Mouse (Mus musculus): ENCODE measurements at regions not wholly inside any gene's neighbourhood (a gene's known extent, or its start where the extent isn't known, plus 50 kb on each side); places are given as distances from the start of the nearest gene placed in this dataset.
"Not testable (repeated sequence)": the region's sequence is repeated elsewhere in the genome, so short reads cannot be mapped to it uniquely, and the experiment has no call there.

DNA sequence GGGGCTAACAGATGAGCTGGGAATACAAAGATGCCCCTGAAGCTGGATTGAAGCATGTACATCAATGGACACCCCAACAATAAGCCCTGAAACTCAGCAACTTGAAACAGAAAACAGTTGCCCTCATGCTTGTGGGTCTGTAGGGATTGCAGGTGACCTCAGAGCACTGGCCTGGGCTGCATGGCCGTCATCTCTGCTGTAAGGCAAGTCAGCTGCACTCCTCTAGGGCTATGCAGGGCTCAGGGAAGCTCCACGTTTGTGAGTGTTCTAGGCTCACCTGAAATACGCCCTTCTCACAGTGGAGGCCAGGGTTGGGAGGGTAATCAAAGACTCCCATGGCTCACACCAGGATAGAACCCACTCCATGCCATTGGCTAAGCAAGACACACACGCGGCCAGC is 292.2 kb upstream of the Kdm8 start:
- Histone ChIP-seq H3K27me3 (ENCODE audit: control insufficient read depth, insufficient read depth, low read length) (no peaks in the 10 kb centered on the region), H3K9me3 (replicated peaks; ENCODE audit: control insufficient read depth, low read length) (no peaks in the 10 kb centered on the region), H3K36me3 (replicated peaks; ENCODE audit: control insufficient read depth, insufficient read depth, low read depth, low read length) (no peaks in the 10 kb centered on the region), H3K4me3 (ENCODE audit: low read depth, low read length) (no peak overlapping the region), H3K27ac (replicated peaks; ENCODE audit: low read depth, low read length) (no peak overlapping the region), H3K4me1 (ENCODE audit: control insufficient read depth, insufficient read depth, low read length) (no peaks in the 10 kb centered on the region), H3K4me2 (ENCODE audit: low read depth, low read length) (no peak overlapping the region), H3K9ac (replicated peaks; ENCODE audit: low read length) (no peak overlapping the region)
- DNase-seq (ENCODE audit: low spot score) = no peak
- no peak for ATAC-seq (replicated peaks; ENCODE audit: insufficient number of reproducible peaks, low FRiP score, low TSS enrichment, low read depth)
- 87% methylated on average over 5 of the region's 5 CpGs for WGBS

GRCm38 (mm10) chr7:125155291-125155690 is 289.2 kb upstream of the Kdm8 start:
- Histone ChIP-seq H3K9ac (replicated peaks; ENCODE audit: low read length) (no peak overlapping the region), H3K27me3 (ENCODE audit: control insufficient read depth, insufficient read depth, low read length) (no peaks in the 10 kb centered on the region), H3K4me3 (ENCODE audit: low read depth, low read length) (no peak overlapping the region), H3K36me3 (replicated peaks; ENCODE audit: control insufficient read depth, insufficient read depth, low read depth, low read length) (no peaks in the 10 kb centered on the region), H3K9me3 (replicated peaks; ENCODE audit: control insufficient read depth, low read length) (no peaks in the 10 kb centered on the region), H3K27ac (replicated peaks; ENCODE audit: low read depth, low read length) (no peak overlapping the region), H3K4me1 (ENCODE audit: control insufficient read depth, insufficient read depth, low read length) (no peaks in the 10 kb centered on the region), H3K4me2 (ENCODE audit: low read depth, low read length) (no peak overlapping the region)
- DNase-seq (ENCODE audit: low spot score) = peak; percentile 42
- WGBS = 13% methylated on average over 2 of the region's 2 CpGs
- no peak; the same call in 1 of the 2 replicates for ATAC-seq (replicated peaks; ENCODE audit: insufficient number of reproducible peaks, low FRiP score, low TSS enrichment, low read depth)

DNA sequence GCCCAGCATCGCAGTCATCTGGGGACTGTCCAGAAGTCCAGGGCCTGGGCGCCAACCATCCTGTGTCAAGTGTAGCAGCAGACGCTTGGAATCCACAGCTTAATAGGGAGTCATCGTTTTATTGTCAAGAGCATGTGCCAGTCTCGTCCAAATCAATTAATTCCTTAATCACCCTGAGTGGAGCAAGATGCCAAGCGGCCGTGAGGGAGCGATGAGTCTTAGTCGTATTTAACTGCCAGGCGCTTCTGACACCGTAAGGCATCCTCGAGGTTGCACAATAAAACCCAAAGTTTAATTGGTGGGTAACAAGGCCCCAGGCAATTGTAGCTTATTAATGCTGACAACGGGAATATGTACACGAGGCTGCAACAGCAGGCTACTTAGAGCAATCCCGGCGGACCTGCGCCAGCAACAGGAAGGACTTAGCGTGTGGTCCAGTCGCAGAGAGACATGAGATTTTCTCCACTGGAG is 277.6 kb upstream of the Kdm8 start:
- no peak overlapping the region for H3K4me3 ChIP-seq (ENCODE audit: low read depth, low read length)
- H3K4me1 ChIP-seq (ENCODE audit: control insufficient read depth, insufficient read depth, low read length) = no peaks in the 10 kb centered on the region
- no peak for ATAC-seq (replicated peaks; ENCODE audit: insufficient number of reproducible peaks, low FRiP score, low TSS enrichment, low read depth)
- no peak for DNase-seq (ENCODE audit: low spot score)
- WGBS = 84% methylated on average over 19 of the region's 19 CpGs
- H3K9ac ChIP-seq (replicated peaks; ENCODE audit: low read length) = no peak overlapping the region
- no peaks in the 10 kb centered on the region for H3K36me3 ChIP-seq (replicated peaks; ENCODE audit: control insufficient read depth, insufficient read depth, low read depth, low read length)
- no peaks in the 10 kb centered on the region for H3K9me3 ChIP-seq (replicated peaks; ENCODE audit: control insufficient read depth, low read length)
- H3K27ac ChIP-seq (replicated peaks; ENCODE audit: low read depth, low read length) = no peak overlapping the region
- no peaks in the 10 kb centered on the region for H3K27me3 ChIP-seq (ENCODE audit: control insufficient read depth, insufficient read depth, low read length)
- H3K4me2 ChIP-seq (ENCODE audit: low read depth, low read length) = no peak overlapping the region

DNA sequence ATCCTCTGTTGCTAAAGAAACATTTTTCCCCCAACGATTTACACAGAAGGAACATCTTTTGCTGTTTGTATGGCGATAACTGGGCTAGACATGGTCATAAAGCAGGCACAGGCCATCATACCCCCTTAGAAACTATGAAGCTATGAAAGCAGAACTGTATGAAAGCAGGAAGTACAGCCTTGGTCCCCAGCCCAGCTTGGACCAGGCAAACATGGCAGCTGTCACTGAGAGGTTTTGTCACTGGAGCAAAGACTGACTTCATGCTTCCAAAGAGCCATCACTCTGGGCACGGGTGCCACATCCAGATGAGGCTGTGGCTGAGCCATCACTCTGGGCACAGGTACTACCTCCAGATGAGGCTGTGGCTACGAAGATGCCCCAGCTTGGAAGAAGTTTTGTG is 276.8 kb upstream of the Kdm8 start:
- no peak overlapping the region for H3K27ac ChIP-seq (replicated peaks; ENCODE audit: low read depth, low read length)
- H3K4me1 ChIP-seq (ENCODE audit: control insufficient read depth, insufficient read depth, low read length) = no peaks in the 10 kb centered on the region
- no peak overlapping the region for H3K4me2 ChIP-seq (ENCODE audit: low read depth, low read length)
- DNase-seq (ENCODE audit: low spot score) (no peak), ATAC-seq (replicated peaks; ENCODE audit: insufficient number of reproducible peaks, low FRiP score, low TSS enrichment, low read depth) (no peak)
- 84% methylated on average over 4 of the region's 4 CpGs for WGBS
- no peak overlapping the region for H3K9ac ChIP-seq (replicated peaks; ENCODE audit: low read length)
- no peaks in the 10 kb centered on the region for H3K27me3 ChIP-seq (ENCODE audit: control insufficient read depth, insufficient read depth, low read length)
- no peaks in the 10 kb centered on the region for H3K9me3 ChIP-seq (replicated peaks; ENCODE audit: control insufficient read depth, low read length)
- no peak overlapping the region for H3K4me3 ChIP-seq (ENCODE audit: low read depth, low read length)
- no peaks in the 10 kb centered on the region for H3K36me3 ChIP-seq (replicated peaks; ENCODE audit: control insufficient read depth, insufficient read depth, low read depth, low read length)

DNA sequence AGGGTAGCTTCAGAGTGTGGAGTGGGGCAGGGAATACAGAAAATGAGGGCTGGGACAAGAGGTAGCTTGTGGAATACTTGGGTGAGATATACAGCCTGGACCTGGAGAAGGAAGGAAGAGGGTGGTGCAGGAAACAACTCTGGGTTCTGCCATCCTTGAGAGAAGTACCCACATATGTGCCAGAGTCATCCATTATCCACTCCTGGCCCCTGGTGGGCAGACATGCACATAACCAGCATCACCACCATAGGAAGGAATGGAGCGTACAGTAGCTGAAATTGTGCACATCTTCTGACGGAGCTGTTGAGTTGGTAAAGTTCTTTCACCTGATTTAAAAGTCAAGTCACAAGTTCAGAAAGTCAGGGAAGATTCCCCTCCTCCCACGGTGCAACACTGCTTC is 262.9 kb upstream of the Kdm8 start:
- H3K9ac ChIP-seq (replicated peaks; ENCODE audit: low read length) = no peak overlapping the region
- no peak overlapping the region for H3K4me2 ChIP-seq (ENCODE audit: low read depth, low read length)
- no peak for ATAC-seq (replicated peaks; ENCODE audit: insufficient number of reproducible peaks, low FRiP score, low TSS enrichment, low read depth)
- WGBS = 92% methylated on average over 3 of the region's 3 CpGs
- H3K9me3 ChIP-seq (replicated peaks; ENCODE audit: control insufficient read depth, low read length) = no peaks in the 10 kb centered on the region
- no peak overlapping the region for H3K4me3 ChIP-seq (ENCODE audit: low read depth, low read length)
- no peaks in the 10 kb centered on the region for H3K27me3 ChIP-seq (ENCODE audit: control insufficient read depth, insufficient read depth, low read length)
- peak; percentile 10 for DNase-seq (ENCODE audit: low spot score)
- H3K27ac ChIP-seq (replicated peaks; ENCODE audit: low read depth, low read length) = no peak overlapping the region
- H3K4me1 ChIP-seq (ENCODE audit: control insufficient read depth, insufficient read depth, low read length) = no peaks in the 10 kb centered on the region
- no peaks in the 10 kb centered on the region for H3K36me3 ChIP-seq (replicated peaks; ENCODE audit: control insufficient read depth, insufficient read depth, low read depth, low read length)

- H3K27me3 ChIP-seq (ENCODE audit: control insufficient read depth, insufficient read depth, low read length) = no peaks in the 10 kb centered on the region
- no peak overlapping the region for H3K4me3 ChIP-seq (ENCODE audit: low read depth, low read length)
- H3K9me3 ChIP-seq (replicated peaks; ENCODE audit: control insufficient read depth, low read length) = no peaks in the 10 kb centered on the region
- WGBS = 78% methylated on average over 4 of the region's 4 CpGs
- H3K4me2 ChIP-seq (ENCODE audit: low read depth, low read length) = no peak overlapping the region
- DNase-seq (ENCODE audit: low spot score) (no peak), ATAC-seq (replicated peaks; ENCODE audit: insufficient number of reproducible peaks, low FRiP score, low TSS enrichment, low read depth) (no peak)
- H3K9ac ChIP-seq (replicated peaks; ENCODE audit: low read length) = no peak overlapping the region
- H3K27ac ChIP-seq (replicated peaks; ENCODE audit: low read depth, low read length) = no peak overlapping the region
- H3K4me1 ChIP-seq (ENCODE audit: control insufficient read depth, insufficient read depth, low read length) = no peaks in the 10 kb centered on the region
- no peaks in the 10 kb centered on the region for H3K36me3 ChIP-seq (replicated peaks; ENCODE audit: control insufficient read depth, insufficient read depth, low read depth, low read length)
Measured at GRCm38 (mm10) chr7:125182266-125182665, 262.2 kb upstream of the Kdm8 start.

- 91% methylated on average over 4 of the region's 4 CpGs for WGBS
- H3K27ac ChIP-seq (replicated peaks; ENCODE audit: low read depth, low read length); H3K4me3 ChIP-seq (ENCODE audit: low read depth, low read length); H3K27me3 ChIP-seq (ENCODE audit: control insufficient read depth, insufficient read depth, low read length); DNase-seq (ENCODE audit: low spot score); H3K9ac ChIP-seq (replicated peaks; ENCODE audit: low read length); H3K9me3 ChIP-seq (replicated peaks; ENCODE audit: control insufficient read depth, low read length); H3K4me1 ChIP-seq (ENCODE audit: control insufficient read depth, insufficient read depth, low read length); H3K36me3 ChIP-seq (replicated peaks; ENCODE audit: control insufficient read depth, insufficient read depth, low read depth, low read length); ATAC-seq (replicated peaks; ENCODE audit: insufficient number of reproducible peaks, low FRiP score, low TSS enrichment, low read depth); H3K4me2 ChIP-seq (ENCODE audit: low read depth, low read length): not testable (repeated sequence)
Measured at GRCm38 (mm10) chr7:125183011-125183410, 261.5 kb upstream of the Kdm8 start.

DNA sequence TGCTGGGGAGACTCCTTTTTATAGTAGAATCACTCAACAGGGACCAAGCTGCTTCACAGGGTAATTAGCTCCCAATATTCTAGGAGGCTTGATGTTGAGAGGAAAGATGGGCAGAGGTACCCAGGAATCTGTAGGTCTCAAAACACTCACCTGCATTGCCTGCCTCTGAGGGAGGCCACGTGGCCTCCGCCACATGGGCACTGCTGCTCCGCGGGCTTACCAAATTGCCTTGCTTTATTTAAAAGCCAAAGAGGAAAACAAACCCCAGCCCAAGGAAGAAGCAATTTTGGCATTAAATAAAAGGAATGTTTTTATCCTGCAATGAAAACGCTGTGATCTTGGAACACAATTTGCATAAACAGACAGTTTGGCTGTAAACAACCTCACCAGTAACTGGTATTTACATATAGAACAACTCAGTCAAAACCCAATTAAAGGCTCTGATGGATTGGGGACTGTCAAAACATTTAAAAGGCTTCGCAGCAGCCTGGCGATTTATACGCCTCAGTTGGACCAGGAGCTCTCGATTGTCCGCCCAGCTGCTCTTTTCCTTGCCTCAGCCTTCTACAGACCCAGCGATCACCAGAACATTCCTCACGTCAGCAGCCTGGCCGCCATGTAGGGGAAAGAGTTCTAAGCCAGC is 259.3 kb upstream of the Kdm8 start:
- Histone ChIP-seq H3K9me3 (replicated peaks; ENCODE audit: control insufficient read depth, low read length) (no peaks in the 10 kb centered on the region), H3K9ac (replicated peaks; ENCODE audit: low read length) (no peak overlapping the region), H3K4me3 (ENCODE audit: low read depth, low read length) (no peak overlapping the region), H3K27me3 (ENCODE audit: control insufficient read depth, insufficient read depth, low read length) (no peaks in the 10 kb centered on the region), H3K27ac (replicated peaks; ENCODE audit: low read depth, low read length) (no peak overlapping the region), H3K36me3 (replicated peaks; ENCODE audit: control insufficient read depth, insufficient read depth, low read depth, low read length) (no peaks in the 10 kb centered on the region), H3K4me1 (ENCODE audit: control insufficient read depth, insufficient read depth, low read length) (no peaks in the 10 kb centered on the region), H3K4me2 (ENCODE audit: low read depth, low read length) (no peak overlapping the region)
- no peak for DNase-seq (ENCODE audit: low spot score)
- WGBS = 83% methylated on average over 13 of the region's 13 CpGs
- ATAC-seq (replicated peaks; ENCODE audit: insufficient number of reproducible peaks, low FRiP score, low TSS enrichment, low read depth) = no peak

All from embryonic facial prominence, embryonic 11.5 days (tissue).